In the genomic region with DNA sequence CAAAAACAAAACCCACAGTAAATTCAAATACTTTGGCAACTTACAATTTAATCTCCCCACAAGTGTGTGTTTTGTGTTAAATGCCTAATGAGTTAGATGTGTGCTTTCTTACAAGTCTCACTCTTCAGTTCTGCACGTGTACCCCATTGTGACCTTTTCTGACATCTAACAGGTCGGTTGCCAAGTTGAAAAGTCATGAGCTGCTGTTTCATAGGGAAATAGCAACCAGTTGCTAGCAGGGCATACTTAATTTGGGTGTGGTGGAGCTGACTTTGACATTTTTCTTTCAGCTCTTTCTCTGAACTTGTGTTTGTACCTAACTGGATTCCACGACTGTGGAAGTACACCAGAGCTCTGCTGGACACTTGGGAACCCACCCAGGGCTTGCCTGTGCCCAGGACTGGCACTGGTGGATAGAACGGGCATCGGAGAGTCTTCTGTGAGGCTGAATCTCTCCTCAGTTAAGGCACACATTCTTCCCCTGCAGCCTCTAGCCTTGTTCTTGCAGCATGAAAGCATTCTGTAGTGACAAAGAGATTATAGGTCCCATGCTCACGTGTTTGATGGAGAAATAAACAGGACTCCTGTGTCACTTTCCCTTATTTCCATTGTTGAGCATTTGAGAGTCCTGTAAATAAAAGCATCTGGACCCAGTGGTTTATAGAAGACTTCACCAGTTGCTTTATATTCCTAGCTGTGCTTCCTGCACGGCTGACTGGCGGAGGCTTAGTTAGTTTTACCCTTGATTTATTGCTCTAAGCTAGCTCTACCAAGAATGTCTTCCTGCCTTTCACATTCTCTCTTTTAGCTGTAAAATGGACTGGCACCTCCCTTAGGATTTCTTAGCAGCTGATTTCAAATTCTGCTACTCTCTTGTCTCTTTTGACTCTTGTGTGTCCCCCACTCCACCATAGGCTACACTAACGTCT, we compare ENCODE assay signal across 9 mouse cellular contexts.
DNase-seq lines count a peak whose midpoint lies in the region; ATAC-seq lines count a peak whose summit lies in the region.
"Had no signal": no experiment of that assay in that cellular context is flagged by ENCODE, and none has a peak within 500 bp of the region (broad histone marks: within the 10 kb centered on the region; RNA-seq: fewer than 3 reads in every experiment).

No protein-coding gene starts in this region.

- no peaks in the 10 kb centered on the region for H3K27me3 ChIP-seq in limb, embryonic 15.5 days
- H3K27me3 ChIP-seq: stomach, embryonic 15.5 days had no signal

- H3K27ac ChIP-seq in brown adipose tissue, adult 24 weeks (replicated peaks; ENCODE audit: low read depth, low read length), result peak overlapping the region; percentile 82
- peak overlapping the region; percentile 33; the same call in 1 of the 2 replicates for H3K27ac ChIP-seq in limb, embryonic 15.5 days
- H3K27ac ChIP-seq: stomach, embryonic 15.5 days had no signal

- H3K9me3 ChIP-seq in limb, embryonic 15.5 days, result no peaks in the 10 kb centered on the region
- H3K9me3 ChIP-seq: stomach, embryonic 15.5 days had no signal

- no peak overlapping the region for H3K4me3 ChIP-seq in brown adipose tissue, adult 24 weeks (ENCODE audit: insufficient read depth, low read depth, low read length)
- H3K4me3 ChIP-seq in limb, embryonic 15.5 days, result no peak overlapping the region
- H3K4me3 ChIP-seq: stomach, embryonic 15.5 days had no signal

- no peak for ATAC-seq in limb, embryonic 15.5 days (ENCODE audit: insufficient number of reproducible peaks, low FRiP score, low TSS enrichment, low read depth)

- 32% methylated on average over 9 of the region's 9 CpGs for WGBS in limb, embryonic 15.5 days

- H3K4me1 ChIP-seq in brown adipose tissue, adult 24 weeks (ENCODE audit: control insufficient read depth, insufficient read depth, insufficient read length, low read length), result peaks cover 33% of the 10 kb centered on the region
- H3K4me1 ChIP-seq in limb, embryonic 15.5 days, result peaks cover 16% of the 10 kb centered on the region; the same call in 1 of the 2 replicates

- DNase-seq in heart, adult 11 months, result peak; percentile 85
- DNase-seq in heart, adult 9 months (ENCODE audit: low spot score in 2 of 2), result no peak
- DNase-seq in lung, adult 18-20 months, result peak; percentile 43 to 78
- no peak for DNase-seq in lung, postnatal 4 days
- no peak for DNase-seq in embryo, embryonic 10 days (ENCODE audit: low spot score)
- no peak for DNase-seq in natural killer cell, adult 2 months (ENCODE audit: low spot score in 2 of 2)

- H3K36me3 ChIP-seq in limb, embryonic 15.5 days, result peaks cover 5% of the 10 kb centered on the region; the same call in 1 of the 2 replicates
- H3K36me3 ChIP-seq: stomach, embryonic 15.5 days had no signal

- H3K4me2 ChIP-seq in limb, embryonic 15.5 days, result no peak overlapping the region
- H3K4me2 ChIP-seq: stomach, embryonic 15.5 days had no signal

- no peak overlapping the region for H3K9ac ChIP-seq in limb, embryonic 15.5 days
- H3K9ac ChIP-seq: stomach, embryonic 15.5 days had no signal

Comparison
In these comparisons a context has a peak if more than half of its experiments do, and no peak if none do; other contexts are left out.
1. DNase-seq: peak in heart, adult 11 months (single experiment) and lung, adult 18-20 months (2 of 2); none in heart, adult 9 months (0 of 2), lung, postnatal 4 days (0 of 2), embryo, embryonic 10 days (single experiment) and natural killer cell, adult 2 months (0 of 2).